Mouse (Mus musculus) thymus, postnatal 14 days (tissue): Measurements from ENCODE around the gene Pik3c2g.

Experiments used
- DNase-seq: peaks from one replicate; pipeline ENCODE4 v3.0.0; 2021

Pik3c2g gene

GRCm38 (mm10) chr6:139738350-139738749 lies 151.3 kb downstream of the Pik3c2g start:
- no peak for DNase-seq

- no peak for DNase-seq
These were observed 155.8 kb downstream of the Pik3c2g start for GRCm38 (mm10) chr6:139742693-139743432.

- DNase-seq: no peak
These were observed 159.9 kb downstream of the Pik3c2g start for GRCm38 (mm10) chr6:139746758-139747479.

GRCm38 (mm10) chr6:139748091-139748771 lies 161.2 kb downstream of the Pik3c2g start:
- DNase-seq: no peak

- DNase-seq: no peak
These were observed 163.6 kb downstream of the Pik3c2g start for GRCm38 (mm10) chr6:139750599-139750998.

- no peak for DNase-seq
These were observed 164.0 kb downstream of the Pik3c2g start for GRCm38 (mm10) chr6:139751022-139751421.

- DNase-seq: no peak
These were observed 170.9 kb downstream of the Pik3c2g start for GRCm38 (mm10) chr6:139757876-139758275.

- no peak for DNase-seq
These were observed 174.0 kb downstream of the Pik3c2g start for GRCm38 (mm10) chr6:139760978-139761377.

GRCm38 (mm10) chr6:139764398-139764797 lies 177.4 kb downstream of the Pik3c2g start:
- DNase-seq: no peak

- no peak for DNase-seq
These were observed 182.9 kb downstream of the Pik3c2g start for GRCm38 (mm10) chr6:139769744-139770473.

GRCm38 (mm10) chr6:139770535-139770934 lies 183.5 kb downstream of the Pik3c2g start:
- no peak for DNase-seq

GRCm38 (mm10) chr6:139777576-139778282 lies 190.7 kb downstream of the Pik3c2g start:
- DNase-seq: no peak

GRCm38 (mm10) chr6:139780028-139780427 lies 193.0 kb downstream of the Pik3c2g start:
- DNase-seq: no peak

- DNase-seq: no peak
These were observed 202.5 kb downstream of the Pik3c2g start for GRCm38 (mm10) chr6:139789479-139789878.

GRCm38 (mm10) chr6:139799541-139800226 lies 212.7 kb downstream of the Pik3c2g start:
- DNase-seq: no peak

GRCm38 (mm10) chr6:139821916-139822315 lies 234.9 kb downstream of the Pik3c2g start:
- no peak for DNase-seq

- DNase-seq: no peak
These were observed 251.2 kb downstream of the Pik3c2g start for GRCm38 (mm10) chr6:139838239-139838638.

GRCm38 (mm10) chr6:139838713-139839112 lies 251.7 kb downstream of the Pik3c2g start:
- DNase-seq: no peak

GRCm38 (mm10) chr6:139839907-139840306 lies 252.9 kb downstream of the Pik3c2g start:
- DNase-seq: no peak

- no peak for DNase-seq
These were observed 254.3 kb downstream of the Pik3c2g start for GRCm38 (mm10) chr6:139841272-139841671.

- DNase-seq: no peak
These were observed 255.6 kb downstream of the Pik3c2g start for GRCm38 (mm10) chr6:139842626-139843025.

- DNase-seq: no peak
These were observed 256.5 kb downstream of the Pik3c2g start for GRCm38 (mm10) chr6:139843531-139843930.
